Mouse (Mus musculus) embryonic facial prominence, embryonic 15.5 days (tissue): ENCODE measurements around the gene Ttc23. TPM values are rescaled to one million over a fixed set of nuclear protein-coding genes. Genes with fewer than 3 reads are reported as not detected.

ENCODE experiments used
- ATAC-seq: fragments of 200-750 bp; cut with Nextera tagmentation; 2 replicates; pipeline ENCODE4 v1.8.0; 2017; ENCODE audit warnings: low read depth, moderate TSS enrichment; ENCODE audit not compliant: insufficient number of reproducible peaks, low FRiP score, low TSS enrichment
- H3K27ac ChIP-seq: fragments of 300-500 bp; sonication (generic); replicated peaks from 2 replicates; pipeline ENCODE4 v1.5.1; 2015; ENCODE audit warnings: mild to moderate bottlenecking, inconsistent platforms
- H3K27me3 ChIP-seq: fragments of 300-500 bp; sonication (generic); 2 replicates; pipeline ENCODE4 v1.6.1; 2015; ENCODE audit warnings: inconsistent platforms
- H3K36me3 ChIP-seq: fragments of 300-500 bp; sonication (generic); 2 replicates; pipeline ENCODE4 v1.6.1; 2015; ENCODE audit warnings: mild to moderate bottlenecking, inconsistent platforms
- H3K4me1 ChIP-seq: fragments of 300-500 bp; sonication (generic); 2 replicates; pipeline ENCODE4 v1.6.1; 2015; ENCODE audit warnings: inconsistent platforms
- H3K4me2 ChIP-seq: fragments of 300-500 bp; sonication (generic); replicated peaks from 2 replicates; pipeline ENCODE4 v1.6.1; 2015; ENCODE audit warnings: mild to moderate bottlenecking, inconsistent platforms
- H3K4me3 ChIP-seq: fragments of 300-500 bp; sonication (generic); replicated peaks from 2 replicates; pipeline ENCODE4 v1.5.1; 2015; ENCODE audit warnings: mild to moderate bottlenecking, inconsistent platforms
- H3K9ac ChIP-seq: fragments of 300-500 bp; sonication (generic); 2 replicates; pipeline ENCODE4 v1.6.1; 2015; ENCODE audit warnings: inconsistent platforms
- H3K9me3 ChIP-seq: fragments of 300-500 bp; sonication (generic); replicated peaks from 2 replicates; pipeline ENCODE4 v1.6.1; 2016; ENCODE audit warnings: inconsistent platforms
- WGBS: fragments of 180-500 bp; shearing (Covaris S2); methylation state at CpG from one replicate; pipeline ENCODE4 v1.1.7; 2015; 5-methylcytosine and 5-hydroxymethylcytosine counted together
- polyA plus RNA-seq: library from polyadenylated mRNA; unstranded; fragments of >200 nt; fragmentation: Nextera tagmentation; extraction: Ambion mirVana; gene quantifications from 2 replicates; pipeline ENCODE4 v1.2.1, GENCODE M21; 2015

The Ttc23 gene
- polyA plus RNA-seq, 1 experiment from 2014 or later, result 29.8 TPM

GRCm38 (mm10) chr7:67749441-67750239, 102.4 kb downstream of the Ttc23 start:
- no peak; the same call in 1 of the 2 replicates for ATAC-seq
- Histone ChIP-seq H3K27me3 (no peaks in the 10 kb centered on the region), H3K36me3 (no peaks in the 10 kb centered on the region), H3K4me1 (peaks cover 13% of the 10 kb centered on the region), H3K9me3 (no peaks in the 10 kb centered on the region), H3K27ac (no peak overlapping the region), H3K9ac (no peak overlapping the region), H3K4me3 (no peak overlapping the region), H3K4me2 (no peak overlapping the region)
- 75% methylated on average over 4 of the region's 4 CpGs for WGBS

DNA sequence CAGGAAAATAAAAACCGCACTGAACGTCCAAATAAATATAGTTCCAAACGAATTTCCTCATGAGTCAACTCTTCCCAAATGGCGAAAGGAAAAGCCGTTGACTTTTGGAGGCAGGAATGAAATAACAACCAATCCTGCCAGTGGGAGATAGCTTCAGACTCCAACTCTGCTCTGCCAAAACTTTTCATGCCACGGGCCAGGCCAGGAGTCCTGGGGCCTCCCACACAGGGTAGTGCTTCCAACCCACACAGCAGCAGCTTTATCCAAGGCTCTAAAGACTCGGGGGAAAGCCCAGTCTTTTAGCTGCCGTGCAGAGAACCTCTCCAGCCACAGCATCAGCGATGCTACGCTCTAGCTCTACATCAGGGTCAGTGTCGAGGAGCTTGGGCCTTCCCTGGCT, 107.4 kb downstream of the Ttc23 start:
- peaks cover 20% of the 10 kb centered on the region for H3K4me1 ChIP-seq
- H3K9ac ChIP-seq, result no peak overlapping the region
- H3K36me3 ChIP-seq, result no peaks in the 10 kb centered on the region
- H3K27me3 ChIP-seq, result peaks cover 22% of the 10 kb centered on the region
- WGBS, result 59% methylated on average over 11 of the region's 11 CpGs
- H3K4me3 ChIP-seq, result no peak overlapping the region
- H3K9me3 ChIP-seq, result no peaks in the 10 kb centered on the region
- H3K4me2 ChIP-seq, result no peak overlapping the region
- H3K27ac ChIP-seq, result no peak overlapping the region
- ATAC-seq, result no peak

DNA sequence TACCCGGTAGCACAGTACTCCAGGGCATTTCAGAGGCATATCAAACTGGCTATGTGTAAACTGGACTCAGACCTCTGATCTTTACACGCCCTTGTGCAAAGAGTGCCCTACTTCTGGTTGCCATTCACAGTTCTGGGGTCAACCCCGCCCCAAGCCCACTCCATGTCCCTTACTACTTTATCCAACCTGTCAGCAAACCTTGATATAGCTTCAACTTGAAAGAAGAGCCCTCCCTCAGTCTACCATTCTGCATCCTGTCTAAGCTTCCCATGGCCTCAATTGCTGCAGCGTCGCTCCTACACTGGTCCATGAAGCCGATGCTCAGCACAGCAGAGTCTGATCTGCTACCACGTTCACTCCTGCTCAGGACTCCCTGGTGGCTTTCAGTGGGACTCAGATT, 108.2 kb downstream of the Ttc23 start:
- Histone ChIP-seq H3K9ac (no peak overlapping the region), H3K4me2 (no peak overlapping the region), H3K36me3 (no peaks in the 10 kb centered on the region), H3K4me3 (no peak overlapping the region), H3K27ac (no peak overlapping the region), H3K4me1 (peaks cover 22% of the 10 kb centered on the region), H3K9me3 (no peaks in the 10 kb centered on the region), H3K27me3 (peaks cover 30% of the 10 kb centered on the region)
- WGBS, result 88% methylated on average over 7 of the region's 7 CpGs
- ATAC-seq, result no peak

DNA sequence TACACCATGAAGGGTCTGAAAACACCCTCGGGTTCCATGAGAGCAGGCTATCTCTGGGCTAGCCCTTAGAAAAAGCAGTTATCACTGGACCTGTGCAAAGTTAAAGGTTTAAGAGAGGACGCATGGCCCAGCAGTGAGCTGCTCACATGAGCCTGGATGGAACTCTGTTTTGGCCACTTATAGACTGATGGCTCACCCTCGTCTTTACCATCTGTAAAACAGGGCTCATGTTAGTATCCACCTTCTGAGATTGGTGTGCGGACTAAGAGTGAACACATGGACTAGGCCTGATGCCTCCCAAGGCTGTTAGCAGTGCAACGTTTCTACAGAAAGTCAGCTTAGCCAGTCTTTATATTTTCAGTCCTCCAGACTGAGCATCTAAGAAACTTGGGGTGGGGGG, 109.4 kb downstream of the Ttc23 start:
- no peaks in the 10 kb centered on the region for H3K36me3 ChIP-seq
- H3K27me3 ChIP-seq, result peaks cover 38% of the 10 kb centered on the region
- H3K4me1 ChIP-seq, result peaks cover 22% of the 10 kb centered on the region
- H3K9ac ChIP-seq, result no peak overlapping the region
- H3K4me2 ChIP-seq, result no peak overlapping the region
- H3K4me3 ChIP-seq, result no peak overlapping the region
- no peaks in the 10 kb centered on the region for H3K9me3 ChIP-seq
- 79% methylated on average over 5 of the region's 5 CpGs for WGBS
- H3K27ac ChIP-seq, result no peak overlapping the region
- ATAC-seq, result no peak

DNA sequence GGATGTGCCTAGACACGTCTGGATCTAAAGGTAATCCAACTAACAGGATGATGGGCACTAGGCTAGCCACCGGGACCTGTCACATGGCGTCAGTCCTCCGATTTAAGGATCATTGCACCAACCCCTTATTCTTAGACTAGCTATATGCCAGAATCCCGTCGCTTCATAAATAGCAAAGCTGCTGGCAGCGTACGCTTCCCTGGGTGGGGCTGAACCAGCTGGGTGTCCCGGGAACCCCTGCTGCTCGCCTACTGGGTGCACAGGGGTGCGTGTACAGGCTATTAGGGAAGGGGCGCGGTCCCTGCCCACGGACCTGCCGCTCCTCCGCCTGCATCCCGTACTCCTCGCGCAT, 111.3 kb downstream of the Ttc23 start:
- under 1% methylated on average over 19 of the region's 19 CpGs for WGBS
- no peak overlapping the region for H3K27ac ChIP-seq
- peaks cover 39% of the 10 kb centered on the region for H3K27me3 ChIP-seq
- no peak overlapping the region for H3K9ac ChIP-seq
- peaks cover 22% of the 10 kb centered on the region for H3K4me1 ChIP-seq
- peak overlapping the region; percentile 100 for H3K4me2 ChIP-seq
- no peaks in the 10 kb centered on the region for H3K9me3 ChIP-seq
- peak overlapping the region; percentile 54 for H3K4me3 ChIP-seq
- ATAC-seq, result no peak
- H3K36me3 ChIP-seq, result no peaks in the 10 kb centered on the region

DNA sequence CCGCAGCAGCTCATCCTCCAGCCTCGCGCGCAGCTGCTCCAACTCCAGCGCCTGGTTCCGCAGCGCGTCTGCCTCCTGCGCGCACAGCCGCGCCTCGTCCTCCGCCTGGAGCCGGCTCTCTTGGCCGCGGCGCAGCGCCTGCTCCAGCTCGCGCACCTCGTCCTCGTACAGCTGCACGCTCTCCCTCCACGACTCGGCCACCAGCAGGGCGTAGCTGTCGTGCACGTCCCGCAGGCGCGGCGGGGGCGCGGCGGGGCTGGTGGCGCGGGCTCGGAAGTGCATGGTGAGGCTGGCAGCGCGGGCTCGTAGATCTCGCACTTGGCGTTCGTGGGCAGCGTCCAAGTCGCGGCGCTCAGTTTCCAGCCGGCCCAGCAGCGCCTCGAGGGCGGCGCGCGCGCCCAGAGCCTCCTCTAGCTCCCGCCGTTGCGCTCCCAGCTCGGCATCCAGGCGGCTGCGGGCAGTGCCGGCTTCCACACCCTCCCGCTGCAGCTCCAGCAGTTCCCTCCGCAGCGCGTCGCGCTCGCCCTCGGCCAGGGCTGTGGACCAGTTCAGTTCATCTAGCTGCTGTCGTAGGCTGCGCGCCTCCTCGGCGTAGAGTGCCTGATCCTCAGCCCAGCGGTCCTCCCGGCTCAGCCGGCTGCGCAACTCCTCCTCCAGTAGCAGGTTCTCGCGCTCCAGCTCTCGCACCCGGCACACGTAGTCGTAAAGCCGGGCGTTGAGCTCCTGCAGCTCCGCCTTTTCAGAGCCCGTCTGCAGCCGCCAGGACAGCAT, 111.8 kb downstream of the Ttc23 start:
- Histone ChIP-seq H3K9ac (peak overlapping the region; percentile 33), H3K9me3 (no peaks in the 10 kb centered on the region), H3K4me1 (peaks cover 22% of the 10 kb centered on the region), H3K36me3 (no peaks in the 10 kb centered on the region), H3K27ac (no peak overlapping the region), H3K4me2 (peak overlapping the region; percentile 100), H3K27me3 (peaks cover 39% of the 10 kb centered on the region), H3K4me3 (peak overlapping the region; percentile 54)
- under 1% methylated on average over 88 of the region's 92 CpGs for WGBS
- ATAC-seq, result peak; percentile 77

DNA sequence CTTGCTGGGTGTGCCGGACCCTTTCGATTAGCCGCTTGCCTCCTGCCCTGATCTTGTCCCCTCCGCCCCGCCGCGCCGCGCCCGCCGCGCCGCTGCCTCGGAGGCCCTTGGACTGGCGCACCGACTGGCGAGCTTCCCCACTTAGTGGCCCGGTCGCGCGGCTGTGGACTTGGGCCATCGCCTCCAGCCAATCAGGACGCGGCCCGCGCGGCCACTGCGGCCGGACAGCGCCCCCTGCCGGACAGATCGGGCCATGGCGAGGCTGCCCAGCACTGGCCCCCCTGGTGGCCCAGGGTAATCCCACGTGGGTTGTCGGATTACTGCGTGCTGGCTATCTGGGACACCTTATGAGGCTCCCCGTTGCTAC, 112.4 kb downstream of the Ttc23 start, which contains the start of gene Synm:
TSS of gene Synm (minus strand) at position 114 of the 367 bp plus-strand sequence.
- peak within 1 kb of the TSS; percentile 100 for H3K4me2 ChIP-seq
- peaks cover 39% of the 10 kb centered on the region for H3K27me3 ChIP-seq

DNA sequence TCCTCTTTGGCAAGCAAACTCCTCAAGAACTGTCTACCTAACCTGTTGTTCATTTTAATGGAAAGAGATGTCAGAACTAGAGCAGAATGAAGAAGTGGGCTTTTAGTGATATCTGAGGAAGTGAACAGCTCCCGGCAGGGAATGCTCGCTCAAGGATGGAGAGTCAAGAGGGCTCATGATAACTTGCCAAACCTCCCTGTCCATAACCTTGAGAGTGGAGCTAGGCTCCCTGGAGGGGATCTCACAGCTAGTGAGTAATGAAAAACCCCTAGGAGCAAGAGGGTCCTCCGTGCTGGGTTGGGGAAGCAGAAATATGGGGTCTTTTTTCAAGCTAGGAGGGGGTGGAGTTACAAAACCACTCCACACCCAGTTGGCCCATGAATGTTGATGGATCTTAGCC, 116.4 kb downstream of the Ttc23 start:
- Histone ChIP-seq H3K4me2 (no peak overlapping the region), H3K4me1 (peaks cover 13% of the 10 kb centered on the region), H3K9ac (no peak overlapping the region), H3K4me3 (no peak overlapping the region), H3K27ac (no peak overlapping the region), H3K9me3 (no peaks in the 10 kb centered on the region), H3K27me3 (peaks cover 29% of the 10 kb centered on the region), H3K36me3 (no peaks in the 10 kb centered on the region)
- ATAC-seq, result no peak
- 61% methylated on average over 3 of the region's 3 CpGs for WGBS

More for the DNA sequence above, 112.4 kb downstream of the Ttc23 start, which contains the start of gene Synm:
- H3K4me3 ChIP-seq, result peak within 1 kb of the TSS; percentile 54
- ATAC-seq, result peak; percentile 89
- no peaks in the 10 kb centered on the region for H3K36me3 ChIP-seq
- H3K9ac ChIP-seq, result peak within 1 kb of the TSS; percentile 33
- under 1% methylated on average over 37 of the region's 37 CpGs for WGBS
- H3K27ac ChIP-seq, result no peak within 1 kb of the TSS
- H3K4me1 ChIP-seq, result peaks cover 19% of the 10 kb centered on the region
- no peaks in the 10 kb centered on the region for H3K9me3 ChIP-seq

DNA sequence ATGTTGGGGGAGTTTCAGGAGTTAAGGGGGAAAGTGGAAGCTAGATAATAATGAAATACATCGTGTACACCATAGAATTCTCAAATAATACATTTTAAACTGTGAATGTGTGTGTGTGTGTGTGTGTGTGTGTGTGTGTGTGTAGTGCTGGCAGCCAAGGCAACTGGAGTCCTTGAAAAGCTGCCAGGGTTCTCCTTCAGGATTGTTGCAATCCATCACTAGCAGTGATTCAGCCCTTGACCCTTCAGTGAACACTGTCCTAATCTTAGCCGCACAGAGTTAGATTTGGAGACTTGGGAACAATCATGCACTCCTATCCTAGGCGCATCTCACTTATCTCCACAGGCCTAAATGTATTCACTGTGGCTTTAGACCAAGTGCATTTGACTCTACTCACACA, 120.9 kb downstream of the Ttc23 start:
- no peak overlapping the region for H3K4me3 ChIP-seq
- no peak for ATAC-seq
- H3K27ac ChIP-seq, result no peak overlapping the region
- no peak overlapping the region for H3K4me2 ChIP-seq
- WGBS, result 87% methylated on average over 3 of the region's 3 CpGs
- 0 out of 2 replicates have a peak, but pooled peaks cover 3% of the 10 kb centered on the region for H3K27me3 ChIP-seq
- no peaks in the 10 kb centered on the region for H3K9me3 ChIP-seq
- H3K9ac ChIP-seq, result no peak overlapping the region
- no peaks in the 10 kb centered on the region for H3K4me1 ChIP-seq
- no peaks in the 10 kb centered on the region for H3K36me3 ChIP-seq

GRCm38 (mm10) chr7:67769487-67769886, 122.3 kb downstream of the Ttc23 start:
- no peak overlapping the region for H3K4me2 ChIP-seq
- 0 out of 2 replicates have a peak, but pooled peaks cover 3% of the 10 kb centered on the region for H3K27me3 ChIP-seq
- H3K9me3 ChIP-seq, result no peaks in the 10 kb centered on the region
- no peak overlapping the region for H3K9ac ChIP-seq
- no peak overlapping the region for H3K27ac ChIP-seq
- H3K4me3 ChIP-seq, result no peak overlapping the region
- no peak for ATAC-seq
- H3K36me3 ChIP-seq, result no peaks in the 10 kb centered on the region
- no peaks in the 10 kb centered on the region for H3K4me1 ChIP-seq
- 93% methylated on average over 5 of the region's 5 CpGs for WGBS

DNA sequence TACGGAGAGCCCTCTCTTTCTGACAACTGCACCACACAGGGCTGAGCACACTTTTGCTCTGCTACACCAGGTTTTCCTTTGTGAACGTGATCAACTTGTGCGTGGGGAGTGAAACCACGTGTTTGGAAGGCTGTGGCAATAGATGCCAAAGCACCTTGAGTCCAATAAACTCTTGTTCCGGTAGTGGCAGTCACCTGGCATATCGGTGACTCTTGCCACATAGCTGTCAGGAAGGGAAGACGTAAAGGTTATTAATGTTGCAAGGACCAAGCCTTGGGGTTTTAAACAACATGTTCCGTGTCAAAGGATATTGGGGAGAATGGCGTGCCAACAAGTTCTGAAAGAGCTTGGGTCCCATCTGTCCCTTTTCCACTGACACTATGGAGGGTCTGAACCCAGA, 125.0 kb downstream of the Ttc23 start:
- no peaks in the 10 kb centered on the region for H3K4me1 ChIP-seq
- H3K27me3 ChIP-seq, result 0 out of 2 replicates have a peak, but pooled peaks cover 3% of the 10 kb centered on the region
- H3K4me2 ChIP-seq, result no peak overlapping the region
- H3K36me3 ChIP-seq, result no peaks in the 10 kb centered on the region
- 87% methylated on average over 9 of the region's 9 CpGs for WGBS
- no peak overlapping the region for H3K27ac ChIP-seq
- H3K4me3 ChIP-seq, result no peak overlapping the region
- no peak for ATAC-seq
- no peak overlapping the region for H3K9ac ChIP-seq
- no peaks in the 10 kb centered on the region for H3K9me3 ChIP-seq
